Mouse (Mus musculus) heart, embryonic 11.5 days (tissue): ENCODE measurements around the gene Ddr2. TPM values are rescaled to one million over a fixed set of nuclear protein-coding genes. Genes with fewer than 3 reads are reported as not detected.
A peak's percentile ranks its signal among the peaks of the same experiment; 100 is the strongest.

Experiments used
- ATAC-seq: fragments of 200-750 bp; cut with Nextera tagmentation; replicated peaks from 2 replicates; pipeline ENCODE4 v1.8.0; 2017; ENCODE audit warnings: moderate library complexity; ENCODE audit not compliant: insufficient number of reproducible peaks, low FRiP score, low TSS enrichment
- H3K27ac ChIP-seq: fragments of 300-500 bp; sonication (generic); 2 replicates; pipeline ENCODE4 v1.5.1; 2014; ENCODE audit warnings: mild to moderate bottlenecking, low read depth, low read length
- H3K27me3 ChIP-seq: fragments of 300-500 bp; sonication (generic); 2 replicates; pipeline ENCODE4 v1.6.1; 2014; ENCODE audit warnings: mild to moderate bottlenecking, low read length, mixed read lengths; ENCODE audit not compliant: control insufficient read depth, insufficient read depth
- H3K36me3 ChIP-seq: fragments of 300-500 bp; sonication (generic); 2 replicates; pipeline ENCODE4 v1.6.1; 2014; ENCODE audit warnings: mild to moderate bottlenecking, low read length, moderate library complexity, mixed read lengths; ENCODE audit not compliant: control insufficient read depth, insufficient read depth
- H3K4me1 ChIP-seq: fragments of 300-500 bp; sonication (generic); 2 replicates; pipeline ENCODE4 v1.6.1; 2014; ENCODE audit warnings: low read length; ENCODE audit not compliant: control insufficient read depth, insufficient read depth
- H3K4me2 ChIP-seq: fragments of 300-500 bp; sonication (generic); 2 replicates; pipeline ENCODE4 v1.6.1; 2014; ENCODE audit warnings: mild to moderate bottlenecking, moderate library complexity
- H3K4me3 ChIP-seq: fragments of 300-500 bp; sonication (generic); 2 replicates; pipeline ENCODE4 v1.5.1; 2014; ENCODE audit warnings: low read depth, low read length
- H3K9ac ChIP-seq: fragments of 300-500 bp; sonication (generic); 2 replicates; pipeline ENCODE4 v1.6.1; 2014; ENCODE audit warnings: mild to moderate bottlenecking, low read depth, low read length, moderate library complexity
- H3K9me3 ChIP-seq: fragments of 300-500 bp; sonication (generic); replicated peaks from 2 replicates; pipeline ENCODE4 v1.6.1; 2016; ENCODE audit warnings: low read length; ENCODE audit not compliant: control insufficient read depth
- WGBS: fragments of 180-500 bp; shearing (Covaris S2); extraction: QIAGEN DNeasy Blood & Tissue Kit; methylation state at CpG from one replicate; pipeline ENCODE4 v1.1.7; 2014; ENCODE audit not compliant: insufficient replicate concordance; 5-methylcytosine and 5-hydroxymethylcytosine counted together
- polyA plus RNA-seq: library from polyadenylated mRNA; unstranded; fragments of >200 nt; fragmentation: Nextera tagmentation; extraction: Ambion mirVana; gene quantifications from 2 replicates; pipeline ENCODE4 v1.2.1, GENCODE M21; 2014

Ddr2 gene
- polyA plus RNA-seq, 1 experiment from 2014 or later, result 10.7 TPM

DNA sequence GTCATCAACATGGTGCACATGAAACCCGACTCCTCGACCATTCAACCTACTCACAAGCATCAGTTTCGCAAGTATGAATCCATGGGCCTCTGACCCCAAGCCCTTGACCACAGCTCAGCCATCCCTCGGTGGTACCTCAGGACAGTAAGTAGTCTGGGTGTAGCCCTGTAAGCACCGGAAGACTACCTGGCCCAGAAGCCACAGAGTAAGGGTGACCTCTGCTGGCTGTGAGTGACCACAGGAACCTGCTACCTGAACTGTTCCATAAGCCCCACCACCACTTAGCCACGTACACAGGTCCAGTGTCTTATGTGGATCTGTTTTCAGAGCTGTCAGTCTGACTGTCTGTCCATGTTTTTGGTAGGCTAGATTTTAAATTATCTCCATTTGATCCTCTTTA, 162.9 kb downstream of the Ddr2 start:
- H3K27ac ChIP-seq, result no peak overlapping the region
- 73% methylated on average over 6 of the region's 6 CpGs for WGBS
- H3K9me3 ChIP-seq, result no peaks in the 10 kb centered on the region
- peaks cover 5% of the 10 kb centered on the region for H3K36me3 ChIP-seq
- no peaks in the 10 kb centered on the region for H3K4me1 ChIP-seq
- no peak overlapping the region for H3K4me3 ChIP-seq
- ATAC-seq, result no peak
- no peak overlapping the region for H3K4me2 ChIP-seq
- no peak overlapping the region for H3K9ac ChIP-seq
- no peaks in the 10 kb centered on the region for H3K27me3 ChIP-seq

- WGBS, result 70% methylated on average over 3 of the region's 3 CpGs
- no peaks in the 10 kb centered on the region for H3K4me1 ChIP-seq
- H3K4me3 ChIP-seq, result no peak overlapping the region
- ATAC-seq, result no peak
- H3K27me3 ChIP-seq, result no peaks in the 10 kb centered on the region
- no peak overlapping the region for H3K9ac ChIP-seq
- no peak overlapping the region for H3K27ac ChIP-seq
- no peak overlapping the region for H3K4me2 ChIP-seq
- H3K36me3 ChIP-seq, result peaks cover 5% of the 10 kb centered on the region
- H3K9me3 ChIP-seq, result no peaks in the 10 kb centered on the region
Observed at GRCm38 (mm10) chr1:169946004-169946403, 164.6 kb downstream of the Ddr2 start.

- 4% methylated on average over 2 of the region's 2 CpGs for WGBS
- Histone ChIP-seq H3K9me3 (no peaks in the 10 kb centered on the region), H3K4me2 (no peak overlapping the region), H3K36me3 (no peaks in the 10 kb centered on the region), H3K27ac (no peak overlapping the region), H3K4me1 (no peaks in the 10 kb centered on the region), H3K4me3 (no peak overlapping the region), H3K9ac (no peak overlapping the region), H3K27me3 (no peaks in the 10 kb centered on the region)
- ATAC-seq, result no peak
Observed at GRCm38 (mm10) chr1:169939345-169939744, 171.2 kb downstream of the Ddr2 start.

DNA sequence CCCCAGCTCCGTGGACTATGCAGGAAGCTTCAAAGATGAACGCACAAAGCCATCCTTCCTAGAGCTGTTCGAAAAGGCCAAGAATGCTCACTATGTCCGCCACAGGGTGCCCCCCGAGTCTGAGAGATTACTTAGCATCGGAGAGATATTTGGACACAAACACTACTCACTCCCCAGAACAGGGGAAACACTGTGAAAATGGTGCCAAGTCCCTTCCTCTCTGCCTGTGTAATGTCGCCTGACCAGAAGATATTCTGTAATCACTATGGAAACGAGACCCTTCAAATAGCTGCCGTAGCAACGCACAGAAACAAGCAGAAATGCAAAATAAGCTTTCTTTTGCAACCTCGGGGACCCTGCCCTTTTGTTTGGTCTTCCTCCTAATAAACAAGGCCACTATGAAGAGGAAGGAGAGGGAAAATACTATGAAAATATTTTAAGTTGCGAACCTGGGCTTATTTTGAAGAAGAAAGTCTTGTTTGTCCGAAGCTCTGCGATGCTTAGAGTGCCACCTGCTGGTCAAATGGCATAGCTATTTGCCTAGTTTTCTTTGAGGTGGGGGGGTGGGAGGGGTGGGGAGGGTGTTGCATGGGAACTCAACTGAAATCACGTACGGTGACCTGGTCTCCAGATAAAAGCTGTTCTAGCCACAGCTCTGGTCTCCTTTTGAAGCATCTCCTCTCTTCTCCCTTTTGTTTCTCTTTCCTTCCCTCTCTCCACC, 176.4 kb downstream of the Ddr2 start:
- H3K36me3 ChIP-seq, result no peaks in the 10 kb centered on the region
- no peaks in the 10 kb centered on the region for H3K9me3 ChIP-seq
- 45% methylated on average over 16 of the region's 16 CpGs for WGBS
- H3K27ac ChIP-seq, result no peak overlapping the region
- ATAC-seq, result no peak
- no peaks in the 10 kb centered on the region for H3K27me3 ChIP-seq
- H3K4me2 ChIP-seq, result peak overlapping the region; percentile 45
- H3K4me1 ChIP-seq, result no peaks in the 10 kb centered on the region
- H3K4me3 ChIP-seq, result no peak overlapping the region
- H3K9ac ChIP-seq, result no peak overlapping the region

DNA sequence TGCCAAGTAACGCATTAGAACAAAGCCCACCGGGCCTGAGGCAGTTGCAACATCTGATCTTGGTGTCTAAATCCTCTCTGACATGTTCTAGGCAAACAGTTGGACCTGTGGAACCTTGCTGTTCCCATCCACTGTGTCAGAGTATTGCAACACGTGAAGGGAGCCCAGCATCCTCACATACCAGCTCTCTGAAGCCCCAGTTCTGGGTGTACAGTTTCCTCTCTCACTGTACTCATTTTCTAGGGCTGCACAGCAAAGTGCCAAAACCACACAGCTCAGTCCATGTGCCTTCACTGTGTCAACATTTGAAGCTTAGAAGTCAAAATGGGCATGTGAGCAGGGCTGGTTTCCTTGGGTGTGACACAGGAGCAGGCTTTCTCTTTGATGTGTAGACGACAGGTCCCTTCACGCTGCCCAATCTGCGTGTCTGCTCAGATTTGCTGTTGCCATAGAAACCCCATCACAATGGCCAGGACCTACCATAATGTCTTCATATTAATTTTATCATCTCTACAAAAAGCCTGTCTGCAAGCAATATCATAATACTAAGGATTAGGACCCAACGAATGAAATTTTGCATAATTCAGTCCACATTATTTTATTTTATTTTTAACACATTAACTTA, 178.3 kb downstream of the Ddr2 start:
- Histone ChIP-seq H3K9me3 (no peaks in the 10 kb centered on the region), H3K27me3 (no peaks in the 10 kb centered on the region), H3K4me1 (no peaks in the 10 kb centered on the region), H3K9ac (no peak overlapping the region), H3K4me3 (no peak overlapping the region), H3K27ac (no peak overlapping the region), H3K4me2 (no peak overlapping the region), H3K36me3 (no peaks in the 10 kb centered on the region)
- 73% methylated on average over 7 of the region's 7 CpGs for WGBS
- ATAC-seq, result no peak

- no peaks in the 10 kb centered on the region for H3K27me3 ChIP-seq
- H3K4me1 ChIP-seq, result no peaks in the 10 kb centered on the region
- no peak overlapping the region for H3K4me3 ChIP-seq
- 73% methylated on average over 7 of the region's 7 CpGs for WGBS
- H3K27ac ChIP-seq, result no peak overlapping the region
- ATAC-seq, result no peak
- no peaks in the 10 kb centered on the region for H3K9me3 ChIP-seq
- H3K9ac ChIP-seq, result no peak overlapping the region
- H3K36me3 ChIP-seq, result no peaks in the 10 kb centered on the region
- H3K4me2 ChIP-seq, result no peak overlapping the region
Observed at GRCm38 (mm10) chr1:169931698-169932097, 178.9 kb downstream of the Ddr2 start.

DNA sequence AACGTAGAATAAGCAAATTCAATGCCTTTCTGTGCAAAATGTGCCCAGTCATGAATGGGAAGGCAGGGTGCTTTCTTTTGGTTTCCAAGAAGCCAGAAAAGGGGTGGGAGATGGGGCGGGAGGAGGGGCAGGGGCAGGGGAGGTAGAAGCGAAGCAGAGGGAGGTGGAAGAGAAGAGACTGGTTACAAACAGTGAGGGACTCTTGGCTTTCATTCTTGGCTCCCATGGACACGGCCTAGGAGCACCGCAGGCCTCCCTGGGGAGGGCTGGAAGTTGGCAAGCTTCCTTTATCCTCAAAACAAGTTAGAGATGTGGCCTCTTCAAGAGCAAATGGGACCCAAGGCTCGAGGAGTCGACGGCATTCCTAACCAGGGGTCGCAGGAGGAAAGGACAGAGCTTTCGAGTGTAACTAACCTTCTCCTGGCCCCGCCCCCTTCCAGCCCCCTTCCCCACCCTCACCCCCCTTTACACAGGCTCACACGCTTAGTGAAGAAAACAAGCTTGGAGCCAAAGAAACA, 182.0 kb downstream of the Ddr2 start, which contains the start of gene Ccdc190:
Gene Ccdc190 (plus strand): TSS at position 195 of the 518 bp plus-strand sequence.
- H3K9me3 ChIP-seq, result no peaks in the 10 kb centered on the region
- WGBS, result 24% methylated on average over 12 of the region's 12 CpGs
- ATAC-seq, result no peak
- H3K27ac ChIP-seq, result no peak within 1 kb of the TSS
- no peak within 1 kb of the TSS for H3K4me3 ChIP-seq
- no peaks in the 10 kb centered on the region for H3K27me3 ChIP-seq
- H3K4me1 ChIP-seq, result no peaks in the 10 kb centered on the region
- peak within 1 kb of the TSS; percentile 29 for H3K4me2 ChIP-seq
- H3K36me3 ChIP-seq, result no peaks in the 10 kb centered on the region
- H3K9ac ChIP-seq, result no peak within 1 kb of the TSS

GRCm38 (mm10) chr1:169927753-169928369, 182.7 kb downstream of the Ddr2 start:
- Histone ChIP-seq H3K9ac (no peak overlapping the region), H3K9me3 (no peaks in the 10 kb centered on the region), H3K27me3 (no peaks in the 10 kb centered on the region), H3K27ac (no peak overlapping the region), H3K4me3 (no peak overlapping the region), H3K4me1 (no peaks in the 10 kb centered on the region), H3K4me2 (no peak overlapping the region), H3K36me3 (no peaks in the 10 kb centered on the region)
- ATAC-seq, result no peak
- 60% methylated on average over 8 of the region's 8 CpGs for WGBS
